Mouse (Mus musculus) c-Kit-positive CD71-negative TER-119-negative erythroid progenitor cells, embryonic 14.5 days (primary cell): ENCODE measurements around the gene Tssk1.

ENCODE experiments used
- DNase-seq: peaks from one replicate; pipeline ENCODE4 v3.0.0-alpha.2; 2013; ENCODE audit warnings: low read depth

Tssk1 gene

DNA sequence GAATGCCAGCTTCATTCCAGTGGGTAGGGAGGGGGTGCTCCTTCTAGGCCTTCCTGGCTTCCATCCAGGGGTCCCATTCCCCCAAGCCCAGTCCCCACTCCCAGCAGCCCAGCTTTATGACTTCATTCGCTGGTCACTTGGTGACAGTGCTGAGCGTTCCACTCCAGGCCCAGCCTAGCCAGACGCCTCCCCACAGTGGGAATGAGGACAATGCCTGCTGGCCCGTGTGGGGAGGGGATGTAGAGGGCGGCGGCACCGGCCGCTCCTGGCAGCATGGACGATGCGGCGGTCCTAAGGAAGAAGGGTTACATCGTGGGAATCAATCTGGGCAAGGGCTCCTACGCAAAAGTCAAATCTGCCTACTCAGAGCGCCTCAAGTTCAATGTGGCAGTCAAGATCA is 4.4 kb downstream of the Tssk1 start, which contains the start of the genes Dgcr2 and Tssk2:
Dgcr2 (minus strand) TSS at position 101 of the 400 bp plus-strand sequence.
Tssk2 (plus strand) TSS at position 176 of the 400 bp plus-strand sequence.
- DNase-seq, result no peak

DNA sequence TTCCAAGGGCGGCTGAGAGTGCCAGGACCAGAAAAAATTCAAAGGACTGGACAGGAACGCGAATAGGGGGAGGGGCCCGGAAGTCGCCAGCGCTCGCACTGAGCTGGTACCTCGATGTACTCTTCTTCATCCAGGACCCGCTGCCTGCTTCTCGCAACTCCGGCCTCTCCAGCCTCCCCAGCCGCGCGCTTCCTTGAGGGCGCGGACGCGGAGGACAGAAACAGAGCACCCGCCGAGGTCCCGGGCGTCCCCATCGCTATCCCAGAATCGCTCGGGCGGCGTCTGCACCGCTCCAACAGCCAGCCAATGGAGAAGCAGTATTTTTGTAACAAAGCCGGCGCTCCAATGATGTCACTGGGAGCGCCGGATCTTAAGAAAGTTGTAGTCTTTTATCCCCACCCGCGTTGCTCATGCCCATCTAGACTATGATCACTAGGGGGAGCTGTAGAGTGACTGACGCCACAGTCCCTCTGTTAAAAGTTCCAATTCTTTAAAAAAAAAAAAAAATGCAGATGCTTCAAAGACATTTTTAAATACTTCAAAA is 17.1 kb downstream of the Tssk1 start, which contains the start of gene Ess2:
Ess2 (minus strand) TSS at position 297 of the 544 bp plus-strand sequence.
- peak; percentile 97 for DNase-seq

DNA sequence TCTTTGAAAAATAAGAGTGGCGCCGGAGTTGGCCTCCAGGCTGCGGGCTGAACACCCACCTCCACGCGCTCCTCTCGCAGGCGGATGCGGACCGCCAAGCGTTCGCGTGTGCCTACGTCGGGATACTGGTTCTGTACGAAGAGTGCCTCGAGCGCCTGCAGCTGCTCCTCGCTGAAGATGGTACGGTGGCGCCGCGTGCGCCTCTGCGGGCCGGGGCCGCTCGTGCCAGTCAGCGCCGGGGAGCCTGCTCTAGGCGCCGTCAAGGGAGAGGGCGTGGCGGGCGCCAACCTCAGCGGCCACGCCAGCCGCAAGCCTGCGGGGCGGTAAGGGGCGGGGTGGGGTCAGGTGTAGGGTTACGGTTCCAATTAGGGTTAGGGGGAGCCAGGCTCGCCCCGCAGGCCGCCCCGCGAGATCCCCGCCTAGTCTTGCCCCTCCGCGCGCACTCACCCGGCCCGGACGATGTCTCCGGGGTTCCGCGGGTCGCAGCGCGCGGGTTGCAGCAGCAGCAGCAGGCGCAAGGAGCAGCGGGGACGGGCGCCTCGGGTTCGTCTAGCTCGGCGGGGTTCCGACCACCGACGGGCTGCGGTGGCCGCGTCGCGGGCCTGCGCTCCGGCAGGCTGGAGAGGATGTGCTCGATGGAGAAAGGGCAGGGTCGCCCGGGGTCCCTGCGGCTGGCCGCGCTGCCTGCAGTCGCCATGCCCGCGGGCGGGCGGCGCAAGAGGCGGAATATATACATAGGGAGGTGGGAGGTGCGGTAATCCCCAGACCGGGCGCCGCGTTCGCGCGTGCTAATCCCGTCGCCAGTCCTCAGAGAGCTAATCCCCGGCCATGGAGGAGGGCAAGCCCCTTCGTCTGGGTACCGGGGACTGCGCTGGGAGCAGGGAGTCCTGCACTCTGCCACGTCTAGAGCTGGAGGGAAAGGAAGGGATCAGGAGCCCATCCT is 20.6 kb downstream of the Tssk1 start, which contains the start of gene Gsc2:
Gsc2 (minus strand) TSS at position 753 of the 943 bp plus-strand sequence.
- no peak for DNase-seq

DNA sequence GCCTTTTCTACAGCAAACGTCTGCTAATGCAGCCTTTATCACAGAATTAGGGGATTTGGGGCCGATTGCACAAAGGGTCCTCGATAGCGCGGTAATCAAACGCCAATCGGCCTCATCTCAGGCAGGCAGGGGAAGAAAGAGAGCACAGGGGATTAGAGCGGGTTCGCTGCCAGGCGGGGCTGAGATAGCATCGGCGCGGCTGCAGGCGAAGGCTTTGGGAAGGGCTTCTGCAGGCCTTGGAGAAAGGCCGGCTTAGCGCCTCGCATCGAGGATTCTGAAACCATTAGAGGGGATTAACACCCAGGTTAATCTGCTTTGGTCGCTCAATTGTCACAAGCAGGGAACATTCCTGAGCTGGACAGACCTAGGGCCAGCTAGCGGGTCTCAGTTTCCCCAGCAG is 26.6 kb downstream of the Tssk1 start:
- no peak for DNase-seq

DNA sequence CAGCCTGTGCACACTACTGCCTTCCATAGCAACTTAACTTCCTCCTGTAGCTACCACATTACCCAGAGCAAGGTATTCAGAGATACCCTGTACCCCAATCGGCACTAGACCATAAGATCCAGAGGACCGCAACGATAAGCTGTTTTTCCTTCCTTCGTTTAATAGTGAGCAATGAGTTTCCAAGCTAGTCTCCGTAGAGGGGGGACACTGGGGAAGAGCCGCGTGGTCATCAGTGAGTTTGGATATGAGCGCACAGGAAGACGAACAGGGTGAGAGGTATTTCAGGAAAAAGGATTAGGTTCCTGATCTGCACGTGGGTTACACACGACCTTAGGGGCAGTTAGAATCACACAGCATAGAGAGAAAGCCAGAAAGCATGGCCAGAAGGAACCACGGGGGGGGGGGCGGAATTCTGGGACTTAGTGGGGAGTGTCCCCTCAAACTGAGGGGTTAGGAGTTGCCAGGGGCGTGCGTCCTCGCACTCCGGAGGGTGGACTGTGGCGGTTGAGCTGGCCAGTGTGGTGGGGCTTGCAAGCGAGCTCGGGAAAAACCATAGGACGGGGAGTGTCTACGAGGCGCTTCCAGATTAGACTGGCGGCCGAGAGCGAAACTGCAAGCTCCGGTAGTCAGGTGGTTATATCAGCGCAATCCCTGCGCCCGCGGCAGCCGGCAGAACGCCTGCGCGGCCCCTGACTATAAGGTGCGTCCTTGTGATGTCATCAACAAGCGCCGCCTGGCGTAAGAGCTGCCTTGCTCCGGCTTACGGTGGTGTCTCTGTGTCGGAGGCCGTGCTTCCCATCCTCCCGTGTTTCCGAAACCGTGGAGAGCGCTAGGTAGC is 27.5 kb downstream of the Tssk1 start:
- peak; percentile 96 for DNase-seq

DNA sequence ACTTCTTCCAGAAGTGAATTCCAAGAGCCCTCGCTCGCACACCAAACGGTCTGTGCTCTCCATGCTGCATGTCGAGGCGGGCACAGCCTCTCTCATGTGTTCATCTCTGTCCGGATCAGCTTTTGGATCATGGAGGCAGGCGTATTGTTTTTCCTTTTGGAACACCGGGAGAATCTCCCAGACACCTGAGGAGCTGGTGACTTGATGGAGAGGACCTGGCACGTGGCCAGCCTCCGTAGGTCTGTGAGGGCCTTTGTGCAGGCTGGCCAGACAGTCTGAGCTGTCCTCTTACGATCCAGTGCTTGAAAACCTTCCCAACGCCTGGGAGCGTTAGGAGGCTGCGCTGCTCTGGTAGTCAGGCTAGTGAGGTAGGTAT is 28.1 kb downstream of the Tssk1 start:
- no peak for DNase-seq

DNA sequence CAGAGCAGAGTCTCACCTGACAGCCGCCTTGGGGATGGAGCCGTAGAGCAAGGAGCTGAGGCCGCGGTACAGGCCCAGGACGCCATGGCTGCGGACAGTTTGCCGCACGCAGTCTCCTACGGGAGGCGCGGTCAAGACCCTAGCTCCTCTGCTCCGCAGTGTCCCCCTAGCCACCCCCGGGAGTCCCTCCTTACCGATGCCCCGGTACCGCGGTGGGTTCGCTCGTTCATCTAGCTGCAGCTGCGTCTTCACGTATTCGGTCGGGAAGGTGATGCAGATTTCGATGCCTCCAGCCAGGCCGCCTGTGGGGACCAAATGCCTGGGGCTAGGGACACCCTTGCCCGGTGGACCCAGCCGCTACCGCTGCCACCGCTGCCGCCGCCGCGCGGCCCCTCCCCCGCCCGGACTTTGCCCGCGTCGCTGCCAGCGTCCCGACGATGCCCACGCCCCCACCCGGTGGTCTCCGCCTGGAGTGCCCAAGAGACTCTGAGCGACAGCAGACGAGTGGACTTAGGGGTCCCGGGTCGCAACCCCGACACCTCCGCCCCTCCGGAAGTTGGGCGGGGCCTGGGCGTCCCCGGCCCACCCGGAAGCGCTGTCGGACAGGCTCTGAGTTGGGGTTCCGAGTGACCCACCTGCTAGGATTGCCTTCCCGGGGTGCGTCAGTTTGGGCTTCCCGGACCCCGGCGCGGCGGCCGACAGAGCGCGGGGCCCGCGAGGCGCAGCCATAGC is 33.5 kb downstream of the Tssk1 start:
- DNase-seq, result no peak

DNA sequence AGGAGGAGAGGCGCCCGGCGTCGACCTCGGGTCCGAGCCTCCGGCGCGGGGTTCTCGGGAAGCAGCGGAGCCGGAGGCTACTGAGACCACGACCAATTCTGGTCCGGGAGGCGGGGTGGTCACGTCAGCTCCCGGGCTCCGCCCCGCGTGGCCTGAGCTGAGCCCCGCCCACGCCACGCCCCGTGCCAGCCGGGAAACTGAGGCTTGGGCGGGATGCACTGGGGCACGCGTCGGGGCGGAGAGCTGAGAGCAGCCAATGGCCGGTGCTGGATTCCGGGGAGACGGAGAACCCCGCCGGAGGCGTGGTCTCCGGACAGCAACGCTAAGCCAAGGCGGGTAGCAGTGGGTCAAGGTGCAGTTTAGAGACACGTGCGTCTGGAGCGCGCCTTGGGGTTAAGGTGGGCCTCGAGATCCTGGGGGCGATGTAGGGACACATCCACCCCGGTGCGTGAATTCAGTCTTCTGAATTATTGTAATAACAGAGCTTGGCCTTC is 34.1 kb downstream of the Tssk1 start, which contains the start of gene Slc25a1:
Slc25a1 (minus strand) TSS at position 133 of the 494 bp plus-strand sequence.
- peak; percentile 58 for DNase-seq

DNA sequence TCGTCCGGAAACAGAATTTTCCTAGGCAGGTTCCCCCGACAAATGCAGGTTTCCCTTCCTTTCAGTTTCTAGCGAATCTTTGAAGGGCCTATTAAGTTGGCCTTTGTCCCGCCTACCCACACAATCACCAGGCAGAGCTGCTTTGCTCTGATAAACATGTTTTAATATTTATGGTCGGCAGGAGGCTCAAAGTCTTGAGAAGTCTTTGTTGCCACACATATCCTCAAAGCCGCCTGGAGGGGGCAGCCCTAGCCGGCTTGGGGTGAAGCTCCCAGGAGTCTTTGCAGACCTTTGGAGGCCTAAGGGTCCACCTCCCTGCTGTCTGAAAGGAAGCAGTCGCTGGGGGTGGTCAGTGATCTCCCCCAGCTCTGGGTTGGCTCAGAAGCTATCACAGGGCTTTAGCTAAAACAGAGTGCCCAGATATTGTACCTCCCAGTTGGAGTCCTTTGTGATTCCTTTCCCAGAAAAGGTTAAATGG is 34.6 kb downstream of the Tssk1 start:
- peak; percentile 87 for DNase-seq

DNA sequence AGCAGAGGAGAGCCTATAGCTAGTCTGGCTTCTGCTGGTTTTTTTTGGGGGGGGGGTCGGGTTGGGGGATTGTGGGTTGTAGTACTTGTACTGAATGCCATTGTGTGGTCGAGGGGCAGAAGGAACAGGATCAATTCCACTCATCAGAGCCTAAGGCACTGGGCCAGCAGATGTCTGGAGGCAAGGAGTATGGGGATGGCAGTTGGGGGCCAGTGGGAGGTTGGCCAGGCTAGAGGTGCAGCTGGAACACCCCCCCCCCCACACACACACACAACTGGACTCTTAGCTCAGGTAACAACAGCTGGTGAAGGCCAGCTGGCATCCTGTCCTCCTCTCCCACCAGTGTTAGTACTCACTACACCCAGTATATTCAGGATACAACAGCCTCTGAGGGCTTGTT is 35.2 kb downstream of the Tssk1 start:
- no peak for DNase-seq

DNA sequence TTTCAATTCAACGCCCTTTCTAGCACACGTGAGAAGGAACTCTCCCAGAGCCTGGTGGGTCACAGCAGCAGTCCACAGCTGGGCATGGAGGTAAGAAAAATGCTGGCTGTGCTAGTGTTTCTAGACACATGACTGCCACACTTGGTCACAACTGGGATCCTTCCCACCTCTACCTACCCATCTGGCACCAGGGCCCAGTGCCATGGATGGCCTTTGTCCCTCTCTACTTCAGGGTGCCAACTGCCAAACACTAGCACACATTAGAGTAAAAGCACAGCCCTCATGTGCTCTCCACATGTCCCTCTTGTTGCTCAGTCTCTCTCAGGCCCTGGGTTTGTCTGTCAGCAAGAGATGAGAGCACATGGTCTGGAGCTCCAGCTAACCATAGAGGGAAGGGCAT is 35.6 kb downstream of the Tssk1 start:
- no peak for DNase-seq

DNA sequence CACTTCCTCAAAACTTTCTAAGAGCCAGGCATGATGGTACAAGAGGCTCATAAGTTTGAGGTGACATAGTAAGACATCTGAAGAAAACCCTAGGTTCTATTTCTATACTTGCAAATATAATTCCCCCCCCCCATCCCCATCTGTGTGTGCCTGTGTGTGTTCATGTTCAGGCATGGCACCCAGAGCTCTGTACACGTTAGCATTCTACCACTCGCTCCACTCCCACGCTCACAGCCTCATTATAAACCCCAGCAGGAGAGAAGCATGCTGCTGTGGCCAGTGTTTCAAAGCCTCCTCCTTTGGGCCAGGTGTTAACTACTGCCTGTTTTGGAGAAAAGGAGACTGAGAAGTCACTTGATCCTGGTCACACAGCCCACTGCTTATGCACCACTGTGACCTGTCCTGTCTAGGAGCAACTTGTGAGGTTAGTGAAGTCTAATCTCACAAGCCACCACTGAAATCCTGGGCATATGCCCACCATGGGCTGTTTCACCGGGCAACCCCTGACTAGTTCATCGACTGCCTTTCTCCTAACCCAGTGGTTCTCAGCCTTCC is 38.0 kb downstream of the Tssk1 start:
- no peak for DNase-seq

DNA sequence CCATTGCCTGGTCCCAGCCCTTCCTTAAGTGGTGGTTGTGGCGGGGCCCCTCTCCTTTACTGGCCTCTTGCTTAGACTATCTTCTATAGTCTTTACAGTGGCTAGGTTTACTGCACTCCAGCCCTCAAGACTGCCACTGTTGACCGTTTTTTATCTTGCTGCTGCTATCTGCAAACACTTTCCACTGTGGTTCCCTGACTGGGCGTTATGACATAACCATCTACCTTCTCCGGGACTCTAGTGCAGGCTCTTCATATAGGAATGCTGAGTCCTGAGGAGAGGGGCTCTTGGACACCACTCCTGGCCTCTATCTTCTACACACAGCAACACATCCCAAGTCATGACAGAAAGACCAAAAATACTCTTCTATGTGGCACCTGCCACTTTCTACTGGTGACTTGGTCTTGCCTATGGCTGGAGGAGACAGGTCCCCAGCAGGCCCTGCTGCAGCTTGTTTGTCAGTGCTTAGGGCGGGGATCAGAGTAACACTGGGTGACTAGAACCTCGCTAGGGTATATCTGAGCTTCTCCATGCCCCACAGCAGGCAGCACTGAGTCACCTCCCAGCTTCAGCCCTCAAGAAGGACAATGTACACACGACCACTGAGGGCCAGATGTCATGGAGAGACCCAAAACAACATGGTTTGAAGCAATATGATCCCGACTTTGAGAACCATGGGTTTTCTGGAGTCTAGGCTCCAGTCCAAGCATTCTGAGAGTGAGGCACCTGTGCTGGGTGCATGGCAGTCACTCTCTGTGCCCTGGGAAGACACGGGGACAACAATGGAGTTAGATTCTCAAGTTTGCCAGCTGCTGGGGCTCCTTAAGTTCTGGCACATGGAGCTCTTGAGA is 39.8 kb downstream of the Tssk1 start:
- DNase-seq, result no peak

DNA sequence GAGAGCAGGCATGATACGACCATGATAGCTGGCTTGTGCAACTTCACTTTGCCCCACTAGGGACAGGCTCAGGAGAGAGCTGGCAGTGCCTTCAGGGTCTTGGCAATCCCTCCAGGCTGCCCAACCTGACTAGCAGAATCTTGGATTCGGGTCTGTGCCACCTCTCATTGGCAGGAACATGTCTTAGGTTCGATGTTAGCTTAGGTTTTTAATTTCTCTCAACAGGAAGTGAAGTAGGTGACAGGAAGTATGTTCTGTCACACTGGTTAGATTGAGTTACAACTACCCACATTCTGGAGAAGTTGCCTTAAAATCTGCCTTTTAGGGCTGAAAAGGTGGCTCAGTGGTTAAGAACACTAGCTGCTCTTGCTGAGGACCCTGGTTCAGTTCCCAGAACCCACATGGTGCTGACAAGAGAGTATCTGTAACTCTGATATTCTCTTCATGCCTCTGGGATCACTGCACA is 40.5 kb downstream of the Tssk1 start:
- DNase-seq, result no peak

DNA sequence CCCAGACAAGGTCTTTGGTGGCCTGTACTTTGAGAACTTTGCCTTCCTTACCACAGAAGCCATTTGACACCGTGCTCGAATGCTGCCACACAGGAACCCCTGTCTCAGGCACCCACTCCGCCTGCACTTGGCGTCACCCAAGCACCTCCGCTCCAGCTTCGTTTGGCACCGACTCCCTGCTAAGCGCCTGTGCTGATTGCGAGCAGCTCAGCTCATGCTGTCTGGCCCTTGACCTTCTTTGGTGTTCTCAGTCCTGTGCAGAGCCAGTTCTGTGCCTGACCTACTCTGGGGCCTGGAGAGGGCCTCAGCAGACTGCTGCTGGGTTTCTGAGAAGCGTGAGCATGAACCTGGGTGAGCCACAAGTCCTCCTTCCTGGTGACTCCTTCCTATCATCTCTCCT is 42.8 kb downstream of the Tssk1 start:
- DNase-seq, result no peak

DNA sequence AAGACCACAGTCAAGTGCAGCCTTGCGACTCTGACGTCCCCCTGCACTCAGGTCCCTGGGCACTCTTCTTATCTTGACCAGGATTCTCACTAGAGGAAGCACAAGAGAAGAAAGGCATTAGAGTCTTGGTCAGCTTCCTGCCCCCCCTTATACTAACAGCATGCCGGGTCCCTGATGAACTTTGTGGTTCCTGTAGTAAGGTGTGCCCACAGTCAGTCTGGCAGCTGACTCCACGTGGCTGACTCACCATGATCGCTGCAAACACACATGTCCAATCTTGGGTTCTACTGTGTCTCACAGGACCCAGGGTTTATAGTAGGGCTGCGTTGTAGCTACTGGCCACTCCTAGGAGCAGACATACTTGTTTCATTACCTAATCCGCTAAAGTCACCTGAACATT is 44.2 kb downstream of the Tssk1 start:
- DNase-seq, result no peak

DNA sequence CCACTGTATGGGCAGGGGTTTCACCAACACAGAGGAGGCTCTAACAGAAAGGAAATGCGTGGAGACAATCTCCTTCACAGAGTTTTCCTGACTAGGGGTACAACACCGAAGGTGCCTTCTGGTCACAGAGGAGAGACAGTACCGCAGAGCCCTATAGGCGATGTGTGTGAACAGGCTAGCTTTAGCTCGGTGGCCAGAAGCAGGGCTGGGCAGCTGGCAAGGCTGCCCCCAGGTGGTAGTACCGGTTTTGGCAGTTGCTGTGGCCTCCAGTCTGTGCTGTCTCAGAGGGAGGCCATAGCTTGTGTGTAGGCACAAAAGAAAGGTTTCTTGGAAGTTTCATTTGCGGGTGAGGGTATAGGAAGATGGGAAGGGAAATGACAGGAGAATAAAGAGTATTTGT is 44.8 kb downstream of the Tssk1 start:
- peak; percentile 65 for DNase-seq

DNA sequence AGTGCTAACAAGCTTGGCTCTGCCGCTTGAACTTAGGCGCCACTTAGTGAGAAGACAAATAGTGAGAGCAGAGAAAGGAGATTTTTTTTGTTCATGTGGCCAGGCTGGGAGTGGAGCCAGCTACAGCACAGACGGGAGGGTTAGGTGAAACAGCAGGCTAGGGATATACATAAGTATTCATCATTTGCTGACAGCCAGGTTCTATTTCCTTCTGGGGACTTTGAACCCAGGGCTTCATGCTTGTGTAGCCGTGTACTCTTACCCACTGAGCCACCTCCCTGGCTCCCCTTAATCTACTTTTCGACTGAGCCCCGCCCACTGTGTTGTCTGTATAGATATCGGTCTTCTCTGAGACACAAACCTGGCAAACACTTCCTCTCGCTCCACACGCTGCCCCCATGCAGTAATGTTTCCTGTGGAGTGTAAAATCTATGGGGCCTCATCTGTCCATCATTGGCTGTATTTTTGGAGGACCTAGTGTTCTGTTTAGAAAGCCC is 45.3 kb downstream of the Tssk1 start:
- no peak for DNase-seq

DNA sequence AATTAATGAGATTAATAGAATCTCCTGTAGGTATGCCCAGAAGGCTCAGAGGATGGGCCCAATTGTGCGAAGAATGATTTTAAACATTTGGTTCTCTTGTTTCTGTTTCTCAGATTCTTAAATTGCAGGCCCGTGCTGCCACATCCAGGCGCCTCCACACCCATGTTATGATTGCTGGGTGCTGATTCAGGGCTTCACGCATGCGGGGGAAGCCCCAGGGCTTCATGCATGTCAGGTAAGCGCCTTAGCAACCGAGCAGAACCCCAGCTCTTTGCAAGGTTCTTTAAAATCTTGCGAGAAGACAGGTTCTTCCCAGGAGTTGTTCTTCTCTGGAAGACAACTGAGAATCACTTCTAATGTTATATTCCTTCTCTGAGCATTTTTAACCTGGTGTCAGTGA is 49.4 kb downstream of the Tssk1 start:
- no peak for DNase-seq
